Mouse (Mus musculus): ENCODE data around the gene Cacna1c. TPM values are rescaled to one million over a fixed set of nuclear protein-coding genes. Genes with fewer than 3 reads are reported as not detected.

Cacna1c gene
- total and polyA plus RNA-seq, 2 experiments from 2014 or later, result 4.2 to 43.3 TPM

DNA sequence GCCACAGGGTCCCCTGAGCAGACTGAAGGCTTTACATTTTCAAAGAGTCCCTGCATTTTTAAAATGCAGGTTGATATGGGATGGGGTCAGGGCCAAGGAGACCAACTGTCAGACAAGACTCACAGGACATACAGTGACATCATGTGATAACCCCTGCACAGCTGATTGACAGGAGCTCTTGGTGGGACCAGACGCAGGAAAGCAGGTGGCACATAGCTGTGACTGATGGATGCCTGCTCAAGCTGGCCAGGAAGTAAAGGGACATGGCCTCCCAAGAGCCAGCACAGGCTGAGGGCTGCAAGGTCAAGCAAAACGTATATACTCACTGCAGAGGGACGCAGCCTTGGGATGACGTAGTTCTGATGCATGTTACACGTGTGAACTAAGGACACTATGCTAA lies 39.2 kb upstream of the Cacna1c start:
- WGBS, result 82% methylated on average over 5 of the region's 5 CpGs
- Histone ChIP-seq H3K27ac (ENCODE audit: low read depth, low read length) (no peak overlapping the region), H3K9me3 (ENCODE audit: low read length) (no peaks in the 10 kb centered on the region), H3K4me2 (ENCODE audit: low read depth) (no peak overlapping the region), H3K27me3 (ENCODE audit: insufficient read depth, low read length) (no peaks in the 10 kb centered on the region), H3K4me1 (ENCODE audit: insufficient read depth) (no peaks in the 10 kb centered on the region), H3K9ac (no peak overlapping the region), H3K36me3 (ENCODE audit: insufficient read depth) (no peaks in the 10 kb centered on the region), H3K4me3 (ENCODE audit: low read depth, low read length) (no peak overlapping the region)
- DNase-seq (no peak), ATAC-seq (no peak)
- TF ChIP-seq CTCF (IDR thresholded peaks at IDR 0.05; ENCODE audit: low read depth), result no peak

DNA sequence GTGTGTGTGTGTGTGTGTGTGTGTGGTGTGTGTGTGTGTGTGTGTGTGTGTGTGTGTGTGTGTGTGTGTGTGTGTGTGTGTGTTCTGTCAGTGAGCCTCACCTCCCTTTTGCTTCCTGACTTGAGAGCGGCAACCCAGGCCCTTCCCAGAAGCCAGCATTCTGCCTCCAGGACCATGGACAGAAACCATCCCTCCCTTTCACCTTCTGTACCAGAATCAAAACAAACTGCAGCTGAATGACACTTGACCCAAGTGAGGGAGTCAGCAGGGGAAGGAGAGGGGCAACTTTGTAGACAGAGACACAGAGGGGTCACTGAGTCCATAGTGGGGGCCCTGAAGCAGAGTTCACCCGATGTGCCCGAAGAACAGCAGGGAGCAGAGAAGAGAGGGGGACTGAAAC lies 36.8 kb upstream of the Cacna1c start:
- Histone ChIP-seq H3K27me3 (ENCODE audit: insufficient read depth, low read length) (no peaks in the 10 kb centered on the region), H3K9me3 (ENCODE audit: low read length) (no peaks in the 10 kb centered on the region), H3K9ac (no peak overlapping the region), H3K4me1 (ENCODE audit: insufficient read depth) (no peaks in the 10 kb centered on the region), H3K4me2 (ENCODE audit: low read depth) (no peak overlapping the region), H3K36me3 (ENCODE audit: insufficient read depth) (no peaks in the 10 kb centered on the region), H3K4me3 (ENCODE audit: low read depth, low read length) (no peak overlapping the region), H3K27ac (ENCODE audit: low read depth, low read length) (no peak overlapping the region)
- TF ChIP-seq CTCF (IDR thresholded peaks at IDR 0.05; ENCODE audit: low read depth), result no peak
- ATAC-seq, result no peak
- 69% methylated on average over 3 of the region's 3 CpGs for WGBS
- no peak for DNase-seq

DNA sequence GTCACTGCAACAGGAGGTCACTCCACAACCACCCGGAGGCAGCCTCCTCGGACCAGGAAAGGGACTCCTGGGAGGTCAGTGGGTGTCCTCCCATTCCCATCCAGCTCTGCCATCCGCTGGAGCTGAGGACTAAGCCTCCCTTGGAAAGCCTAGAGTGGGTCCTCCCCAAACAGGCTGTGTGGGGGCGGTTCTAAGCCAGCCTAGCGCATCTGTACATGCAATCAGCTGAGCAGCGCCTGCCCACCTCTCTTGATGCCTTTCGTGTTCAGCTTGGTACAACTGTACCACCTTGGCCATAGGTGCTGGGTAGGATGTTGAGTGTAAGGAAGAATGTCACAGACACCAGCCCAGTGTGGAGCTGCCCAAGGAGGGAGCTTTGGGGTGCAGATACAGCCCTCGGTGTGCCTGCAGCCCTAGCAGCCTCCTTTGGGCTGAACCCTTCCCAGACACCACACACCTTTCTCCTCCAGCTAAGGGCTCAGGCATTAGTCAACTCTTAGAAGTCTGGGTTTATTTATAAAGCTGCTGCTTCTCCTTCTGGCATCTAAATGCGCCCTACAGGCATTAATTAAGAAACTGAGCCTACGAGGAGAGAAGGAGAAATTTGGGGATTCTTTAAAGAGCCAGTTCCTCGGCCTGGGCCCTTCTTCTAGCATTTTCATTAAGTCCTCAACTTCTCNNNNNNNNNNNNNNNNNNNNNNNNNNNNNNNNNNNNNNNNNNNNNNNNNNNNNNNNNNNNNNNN lies 32.8 kb upstream of the Cacna1c start:
- no peaks in the 10 kb centered on the region for H3K27me3 ChIP-seq (ENCODE audit: insufficient read depth, low read length)
- 0 out of 2 replicates have a peak, but pooled peaks cover 10% of the 10 kb centered on the region for H3K4me1 ChIP-seq (ENCODE audit: insufficient read depth)
- H3K9me3 ChIP-seq (ENCODE audit: low read length), result no peaks in the 10 kb centered on the region
- no peak overlapping the region for H3K4me3 ChIP-seq (ENCODE audit: low read depth, low read length)
- DNase-seq (no peak), ATAC-seq (no peak)
- no peak for TF ChIP-seq CTCF (IDR thresholded peaks at IDR 0.05; ENCODE audit: low read depth)
- no peak overlapping the region for H3K27ac ChIP-seq (ENCODE audit: low read depth, low read length)
- 82% methylated on average over 11 of the region's 11 CpGs for WGBS
- no peaks in the 10 kb centered on the region for H3K36me3 ChIP-seq (ENCODE audit: insufficient read depth)
- H3K4me2 ChIP-seq (ENCODE audit: low read depth), result no peak overlapping the region
- H3K9ac ChIP-seq, result no peak overlapping the region

DNA sequence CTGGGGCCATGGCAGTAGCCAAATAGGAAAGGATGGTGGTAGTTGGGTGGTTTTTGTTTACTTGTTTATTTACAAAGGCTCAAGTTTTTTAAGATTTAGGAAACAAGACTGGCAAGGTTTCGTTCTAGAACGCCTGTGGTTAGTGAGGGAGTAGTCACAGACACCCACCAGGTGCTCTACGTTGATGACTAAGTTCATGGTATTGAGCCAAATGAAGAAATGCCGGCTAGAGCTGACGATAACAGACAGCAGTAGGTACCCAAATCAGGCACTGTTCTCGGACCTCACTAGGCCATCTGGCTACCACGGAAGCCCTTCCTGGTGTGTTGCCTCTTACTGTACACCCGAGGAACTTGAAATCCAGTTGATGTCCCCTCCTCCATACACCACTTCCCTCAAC lies 30.8 kb upstream of the Cacna1c start:
- ATAC-seq, result no peak
- no peaks in the 10 kb centered on the region for H3K9me3 ChIP-seq (ENCODE audit: low read length)

DNA sequence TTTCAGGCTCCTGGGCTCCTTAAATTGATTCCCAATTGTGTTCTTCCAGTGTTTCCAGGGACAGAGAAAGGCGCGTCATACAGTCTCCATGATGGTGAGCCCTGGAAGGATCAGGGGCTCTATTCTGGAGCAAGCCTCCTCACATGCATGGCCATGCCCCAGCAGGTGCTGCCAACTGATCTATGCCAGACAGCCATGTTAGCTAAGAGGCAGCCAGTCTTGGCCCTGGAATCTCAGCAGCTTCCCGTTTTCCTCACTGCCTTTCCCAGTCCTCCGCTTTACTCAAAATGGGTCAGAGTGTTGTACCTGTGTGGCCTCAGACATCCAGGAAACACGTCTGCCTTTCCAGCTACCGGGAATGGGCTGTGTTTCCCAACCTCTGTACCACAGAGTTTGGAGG lies 29.5 kb upstream of the Cacna1c start:
- WGBS, result 87% methylated on average over 6 of the region's 6 CpGs
- Histone ChIP-seq H3K4me2 (ENCODE audit: low read depth) (no peak overlapping the region), H3K9ac (no peak overlapping the region), H3K9me3 (ENCODE audit: low read length) (no peaks in the 10 kb centered on the region), H3K27ac (ENCODE audit: low read depth, low read length) (no peak overlapping the region), H3K4me1 (ENCODE audit: insufficient read depth) (0 out of 2 replicates have a peak, but pooled peaks cover 10% of the 10 kb centered on the region), H3K36me3 (ENCODE audit: insufficient read depth) (peaks cover 8% of the 10 kb centered on the region; the same call in 1 of the 2 replicates), H3K27me3 (ENCODE audit: insufficient read depth, low read length) (no peaks in the 10 kb centered on the region), H3K4me3 (ENCODE audit: low read depth, low read length) (no peak overlapping the region)
- no peak for TF ChIP-seq CTCF (IDR thresholded peaks at IDR 0.05; ENCODE audit: low read depth)
- DNase-seq (no peak), ATAC-seq (no peak)

More for the DNA sequence above, 30.8 kb upstream of the Cacna1c start:
- Histone ChIP-seq H3K27ac (ENCODE audit: low read depth, low read length) (no peak overlapping the region), H3K9ac (no peak overlapping the region), H3K36me3 (ENCODE audit: insufficient read depth) (peaks cover 4% of the 10 kb centered on the region; the same call in 1 of the 2 replicates), H3K4me3 (ENCODE audit: low read depth, low read length) (no peak overlapping the region), H3K4me1 (ENCODE audit: insufficient read depth) (0 out of 2 replicates have a peak, but pooled peaks cover 10% of the 10 kb centered on the region), H3K27me3 (ENCODE audit: insufficient read depth, low read length) (no peaks in the 10 kb centered on the region), H3K4me2 (ENCODE audit: low read depth) (no peak overlapping the region)
- WGBS, result 89% methylated on average over 8 of the region's 8 CpGs
- DNase-seq, result no peak
- TF ChIP-seq CTCF (IDR thresholded peaks at IDR 0.05; ENCODE audit: low read depth), result no peak

DNA sequence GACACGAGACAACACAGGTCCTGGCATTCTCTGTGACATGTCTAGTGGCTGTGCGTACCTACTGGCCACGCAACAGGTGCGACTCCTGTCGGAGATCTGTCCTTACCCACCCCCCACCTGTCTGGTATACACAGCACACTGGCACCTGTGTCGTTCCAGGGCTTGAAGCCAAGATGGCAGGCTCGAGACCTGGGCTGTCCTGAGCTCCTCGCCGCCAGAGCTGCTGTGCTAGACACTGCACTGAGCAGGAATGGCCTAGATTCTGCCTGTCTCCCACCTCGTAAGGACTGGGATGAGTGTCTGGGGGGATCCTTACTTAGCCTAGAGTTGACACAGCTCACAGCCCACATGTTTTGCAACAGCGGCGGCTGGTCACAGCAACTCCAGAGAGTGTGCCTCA lies 29.0 kb upstream of the Cacna1c start:
- Histone ChIP-seq H3K4me3 (ENCODE audit: low read depth, low read length) (no peak overlapping the region), H3K9me3 (ENCODE audit: low read length) (no peaks in the 10 kb centered on the region), H3K27me3 (ENCODE audit: insufficient read depth, low read length) (no peaks in the 10 kb centered on the region), H3K4me1 (ENCODE audit: insufficient read depth) (0 out of 2 replicates have a peak, but pooled peaks cover 10% of the 10 kb centered on the region), H3K4me2 (ENCODE audit: low read depth) (no peak overlapping the region), H3K27ac (ENCODE audit: low read depth, low read length) (no peak overlapping the region), H3K36me3 (ENCODE audit: insufficient read depth) (peaks cover 8% of the 10 kb centered on the region; the same call in 1 of the 2 replicates), H3K9ac (no peak overlapping the region)
- 70% methylated on average over 12 of the region's 12 CpGs for WGBS
- ATAC-seq (no peak), DNase-seq (no peak)
- no peak for TF ChIP-seq CTCF (IDR thresholded peaks at IDR 0.05; ENCODE audit: low read depth)

DNA sequence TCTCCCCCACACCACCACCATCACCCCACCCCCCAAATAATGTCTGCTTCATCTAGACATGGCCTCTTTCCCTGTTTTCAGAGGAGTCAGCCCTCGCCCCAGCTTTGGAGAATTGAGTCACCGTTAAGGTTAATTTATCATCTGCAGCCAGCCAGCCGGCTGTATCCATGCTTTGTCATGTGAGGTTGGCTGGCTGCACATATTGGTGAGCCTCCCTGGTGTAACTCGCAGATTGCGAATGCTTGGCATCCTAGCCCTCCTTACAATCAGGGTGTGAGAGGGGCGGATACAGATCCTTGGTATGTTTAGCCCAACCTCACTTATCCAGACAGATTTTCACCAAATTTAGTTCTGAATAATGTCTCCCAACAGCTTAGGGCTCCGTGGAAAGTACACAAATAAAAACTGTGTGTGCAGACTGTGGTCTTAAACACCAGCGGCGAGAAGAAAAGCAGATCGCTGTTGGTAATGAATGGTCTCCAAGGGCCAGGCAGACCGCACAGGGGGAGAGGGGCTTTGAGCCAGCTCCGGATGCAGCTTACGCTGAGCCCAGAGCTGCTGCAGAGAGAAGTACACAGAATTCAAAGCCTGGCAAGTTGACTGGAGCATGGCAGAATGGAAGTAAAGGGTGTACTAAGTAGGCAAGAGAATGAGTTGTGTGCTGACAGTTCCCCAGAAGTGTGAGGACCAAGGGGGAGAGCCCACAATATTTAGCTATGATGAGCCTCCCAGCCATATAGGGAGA lies 28.4 kb upstream of the Cacna1c start:
- Histone ChIP-seq H3K36me3 (ENCODE audit: insufficient read depth) (peaks cover 8% of the 10 kb centered on the region; the same call in 1 of the 2 replicates), H3K27ac (ENCODE audit: low read depth, low read length) (peak overlapping the region; percentile 15; the same call in 1 of the 2 replicates), H3K4me2 (ENCODE audit: low read depth) (peak overlapping the region; percentile 14; the same call in 1 of the 2 replicates), H3K9ac (peak overlapping the region; percentile 2; the same call in 1 of the 2 replicates), H3K9me3 (ENCODE audit: low read length) (no peaks in the 10 kb centered on the region), H3K4me3 (ENCODE audit: low read depth, low read length) (no peak overlapping the region), H3K4me1 (ENCODE audit: insufficient read depth) (0 out of 2 replicates have a peak, but pooled peaks cover 10% of the 10 kb centered on the region), H3K27me3 (ENCODE audit: insufficient read depth, low read length) (no peaks in the 10 kb centered on the region)
- peak; percentile 74 for ATAC-seq
- peak; percentile 65 for DNase-seq
- TF ChIP-seq CTCF (IDR thresholded peaks at IDR 0.05; ENCODE audit: low read depth), result no peak
- WGBS, result 21% methylated on average over 13 of the region's 13 CpGs

Data from forebrain, postnatal 0 days (tissue).